Mouse (Mus musculus) limb, embryonic 13.5 days (tissue): ENCODE measurements around the gene Matn1. TPM values are rescaled to one million over a fixed set of nuclear protein-coding genes. Genes with fewer than 3 reads are reported as not detected.

Experiments used
- ATAC-seq: fragments of 200-750 bp; cut with Nextera tagmentation; 2 replicates; pipeline ENCODE4 v1.8.0; 2017; ENCODE audit warnings: low read depth, moderate number of reproducible peaks, moderate TSS enrichment; ENCODE audit not compliant: low FRiP score
- H3K27ac ChIP-seq: fragments of 300-500 bp; sonication (generic); 2 replicates; pipeline ENCODE4 v1.5.1; 2015; ENCODE audit warnings: inconsistent platforms, mild to moderate bottlenecking, moderate library complexity
- H3K27me3 ChIP-seq: fragments of 300-500 bp; sonication (generic); 2 replicates; pipeline ENCODE4 v1.6.1; 2015; ENCODE audit warnings: mild to moderate bottlenecking, inconsistent platforms
- H3K36me3 ChIP-seq: fragments of 300-500 bp; sonication (generic); 2 replicates; pipeline ENCODE4 v1.6.1; 2015; ENCODE audit warnings: inconsistent platforms, mild to moderate bottlenecking, moderate library complexity
- H3K4me1 ChIP-seq: fragments of 300-500 bp; sonication (generic); 2 replicates; pipeline ENCODE4 v1.6.1; 2015; ENCODE audit warnings: inconsistent platforms
- H3K4me2 ChIP-seq: fragments of 300-500 bp; sonication (generic); replicated peaks from 2 replicates; pipeline ENCODE4 v1.6.1; 2015; ENCODE audit warnings: inconsistent platforms, mild to moderate bottlenecking, moderate library complexity
- H3K4me3 ChIP-seq: fragments of 300-500 bp; sonication (generic); 2 replicates; pipeline ENCODE4 v1.5.1; 2015; ENCODE audit warnings: moderate library complexity, mild to moderate bottlenecking, inconsistent platforms
- H3K9ac ChIP-seq: fragments of 300-500 bp; sonication (generic); 2 replicates; pipeline ENCODE4 v1.6.1; 2015; ENCODE audit warnings: mild to moderate bottlenecking, inconsistent platforms
- H3K9me3 ChIP-seq: fragments of 300-500 bp; sonication (generic); 2 replicates; pipeline ENCODE4 v1.6.1; 2016; ENCODE audit warnings: inconsistent platforms
- WGBS: fragments of 180-500 bp; shearing (Covaris S2); methylation state at CpG from one replicate; pipeline ENCODE4 v1.1.7; 2015; 5-methylcytosine and 5-hydroxymethylcytosine counted together
- polyA plus RNA-seq: library from polyadenylated mRNA; unstranded; fragments of >200 nt; fragmentation: Nextera tagmentation; extraction: Ambion mirVana; gene quantifications from 2 replicates; pipeline ENCODE4 v1.2.1, GENCODE M21; 2015

Matn1 gene
- polyA plus RNA-seq, 1 experiment from 2014 or later: 119 TPM

DNA sequence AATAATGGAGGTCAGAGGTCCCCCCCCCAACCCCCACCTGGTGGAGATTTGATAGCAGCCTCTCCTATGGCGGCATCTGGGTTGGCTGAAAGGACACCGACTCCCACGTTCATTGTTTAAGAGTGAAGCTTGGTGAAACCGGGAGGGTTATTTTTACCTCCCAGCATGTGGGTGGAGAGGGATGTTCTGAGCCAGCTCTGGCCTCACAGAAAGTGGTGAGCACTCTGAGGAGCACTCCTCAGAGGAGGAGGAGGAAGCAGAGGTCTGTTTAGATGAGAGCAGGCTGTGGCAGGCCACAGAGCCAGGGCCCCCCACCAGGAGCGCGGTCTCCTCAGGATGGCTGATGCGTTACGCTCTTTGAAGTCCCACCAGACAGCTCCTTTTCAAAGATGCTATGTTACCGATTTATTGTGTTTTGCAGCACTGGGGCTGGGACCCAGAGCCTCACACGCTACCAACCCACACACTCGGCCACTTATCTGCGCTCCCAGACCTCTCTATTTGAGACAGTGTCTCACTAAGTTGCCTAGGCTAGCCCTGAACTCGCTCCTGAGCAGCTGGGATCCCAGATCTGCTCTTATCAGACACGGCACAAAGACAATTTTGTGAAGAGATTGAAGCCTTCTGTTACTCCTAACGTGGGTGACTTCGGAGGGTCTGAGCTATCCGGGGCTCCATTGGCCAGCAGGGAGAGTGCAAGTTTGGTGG is 34.9 kb upstream of the Matn1 start:
- no peak overlapping the region for H3K4me2 ChIP-seq
- 61% methylated on average over 17 of the region's 17 CpGs for WGBS
- no peak overlapping the region for H3K27ac ChIP-seq
- H3K4me1 ChIP-seq: peaks cover 61% of the 10 kb centered on the region
- no peaks in the 10 kb centered on the region for H3K27me3 ChIP-seq
- ATAC-seq: no peak
- H3K4me3 ChIP-seq: no peak overlapping the region
- H3K9me3 ChIP-seq: no peaks in the 10 kb centered on the region
- H3K9ac ChIP-seq: no peak overlapping the region
- no peaks in the 10 kb centered on the region for H3K36me3 ChIP-seq

GRCm38 (mm10) chr4:130910666-130911065 is 33.5 kb upstream of the Matn1 start:
- no peak for ATAC-seq
- Histone ChIP-seq H3K9ac (no peak overlapping the region), H3K4me1 (peaks cover 54% of the 10 kb centered on the region), H3K27ac (no peak overlapping the region), H3K4me3 (no peak overlapping the region), H3K9me3 (no peaks in the 10 kb centered on the region), H3K27me3 (no peaks in the 10 kb centered on the region), H3K4me2 (no peak overlapping the region), H3K36me3 (no peaks in the 10 kb centered on the region)
- WGBS: 39% methylated on average over 7 of the region's 7 CpGs

GRCm38 (mm10) chr4:130912626-130913025 is 31.6 kb upstream of the Matn1 start:
- no peak overlapping the region for H3K9ac ChIP-seq
- peaks cover 37% of the 10 kb centered on the region for H3K4me1 ChIP-seq
- H3K36me3 ChIP-seq: no peaks in the 10 kb centered on the region
- no peak overlapping the region for H3K4me3 ChIP-seq
- no peak for ATAC-seq
- WGBS: 79% methylated on average over 3 of the region's 3 CpGs
- H3K27ac ChIP-seq: no peak overlapping the region
- H3K9me3 ChIP-seq: no peaks in the 10 kb centered on the region
- H3K4me2 ChIP-seq: no peak overlapping the region
- H3K27me3 ChIP-seq: no peaks in the 10 kb centered on the region

- Histone ChIP-seq H3K9ac (no peak within 1 kb of the TSS), H3K36me3 (no peaks in the 10 kb centered on the region), H3K4me2 (no peak within 1 kb of the TSS; the same call in 1 of the 2 replicates), H3K27ac (no peak within 1 kb of the TSS), H3K27me3 (no peaks in the 10 kb centered on the region), H3K4me1 (peaks cover 33% of the 10 kb centered on the region), H3K9me3 (no peaks in the 10 kb centered on the region), H3K4me3 (no peak within 1 kb of the TSS)
- no peak for ATAC-seq
- 62% methylated on average over 11 of the region's 11 CpGs for WGBS
Observed at GRCm38 (mm10) chr4:130913077-130913476, 31.1 kb upstream of the Matn1 start, which contains the start of gene Laptm5. Gene Laptm5 (plus strand): TSS chr4:130913125.

- WGBS: 74% methylated on average over 3 of the region's 3 CpGs
- H3K4me1 ChIP-seq: peaks cover 28% of the 10 kb centered on the region
- no peak overlapping the region for H3K27ac ChIP-seq
- ATAC-seq: no peak
- no peak overlapping the region; the same call in 1 of the 2 replicates for H3K4me2 ChIP-seq
- no peaks in the 10 kb centered on the region for H3K9me3 ChIP-seq
- H3K36me3 ChIP-seq: no peaks in the 10 kb centered on the region
- H3K4me3 ChIP-seq: no peak overlapping the region
- H3K9ac ChIP-seq: no peak overlapping the region
- H3K27me3 ChIP-seq: no peaks in the 10 kb centered on the region
Observed at GRCm38 (mm10) chr4:130913511-130913910, 30.7 kb upstream of the Matn1 start.

GRCm38 (mm10) chr4:130914011-130914410 is 30.2 kb upstream of the Matn1 start:
- H3K9me3 ChIP-seq: no peaks in the 10 kb centered on the region
- peaks cover 28% of the 10 kb centered on the region for H3K4me1 ChIP-seq
- no peak for ATAC-seq
- H3K4me2 ChIP-seq: no peak overlapping the region; the same call in 1 of the 2 replicates
- H3K9ac ChIP-seq: no peak overlapping the region
- no peak overlapping the region for H3K4me3 ChIP-seq
- 67% methylated on average over 4 of the region's 4 CpGs for WGBS
- no peaks in the 10 kb centered on the region for H3K36me3 ChIP-seq
- H3K27me3 ChIP-seq: no peaks in the 10 kb centered on the region
- no peak overlapping the region for H3K27ac ChIP-seq

- H3K9me3 ChIP-seq: no peaks in the 10 kb centered on the region
- H3K4me2 ChIP-seq: no peak overlapping the region
- H3K27ac ChIP-seq: no peak overlapping the region
- H3K36me3 ChIP-seq: no peaks in the 10 kb centered on the region
- WGBS: 75% methylated on average over 7 of the region's 7 CpGs
- no peak overlapping the region for H3K9ac ChIP-seq
- peaks cover 28% of the 10 kb centered on the region for H3K4me1 ChIP-seq
- H3K4me3 ChIP-seq: no peak overlapping the region
- no peak for ATAC-seq
- no peaks in the 10 kb centered on the region for H3K27me3 ChIP-seq
Observed at GRCm38 (mm10) chr4:130914527-130914926, 29.7 kb upstream of the Matn1 start.

DNA sequence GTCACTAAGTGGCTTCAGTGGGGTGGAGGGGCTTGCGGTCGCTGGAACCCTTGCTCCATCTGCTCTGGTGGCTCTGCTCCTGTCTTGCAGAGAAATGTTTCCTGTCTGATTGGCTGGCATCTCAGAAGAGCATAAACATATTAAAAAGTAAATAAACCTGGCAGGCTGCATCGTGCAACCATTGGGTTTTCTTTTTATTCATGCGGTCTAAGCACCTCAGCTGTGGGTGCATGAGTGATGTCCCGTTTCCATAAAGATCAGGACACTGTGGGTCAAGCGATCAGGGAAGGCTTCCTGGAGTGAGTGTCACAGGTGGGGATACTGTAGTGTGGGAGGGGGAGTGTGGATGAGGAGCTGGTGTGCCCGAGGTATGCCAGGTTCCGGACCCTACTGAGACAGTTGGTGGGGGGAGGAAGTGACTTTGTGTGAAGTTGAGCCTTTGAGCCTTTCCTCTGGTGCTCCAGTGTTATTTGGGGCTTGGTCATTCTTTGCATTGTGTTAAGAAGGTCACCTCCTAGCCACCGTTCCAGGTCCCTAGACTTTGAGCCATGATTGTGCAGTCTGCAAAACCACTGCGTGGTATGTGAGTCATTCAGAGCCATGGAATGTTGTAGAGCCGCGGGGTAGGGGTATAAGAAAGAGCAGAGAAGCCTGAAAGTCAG is 29.0 kb upstream of the Matn1 start:
- no peaks in the 10 kb centered on the region for H3K36me3 ChIP-seq
- H3K9me3 ChIP-seq: no peaks in the 10 kb centered on the region
- peaks cover 28% of the 10 kb centered on the region for H3K4me1 ChIP-seq
- H3K4me3 ChIP-seq: no peak overlapping the region
- no peak for ATAC-seq
- H3K9ac ChIP-seq: no peak overlapping the region
- H3K27me3 ChIP-seq: no peaks in the 10 kb centered on the region
- H3K4me2 ChIP-seq: no peak overlapping the region
- no peak overlapping the region for H3K27ac ChIP-seq
- WGBS: 70% methylated on average over 12 of the region's 12 CpGs

DNA sequence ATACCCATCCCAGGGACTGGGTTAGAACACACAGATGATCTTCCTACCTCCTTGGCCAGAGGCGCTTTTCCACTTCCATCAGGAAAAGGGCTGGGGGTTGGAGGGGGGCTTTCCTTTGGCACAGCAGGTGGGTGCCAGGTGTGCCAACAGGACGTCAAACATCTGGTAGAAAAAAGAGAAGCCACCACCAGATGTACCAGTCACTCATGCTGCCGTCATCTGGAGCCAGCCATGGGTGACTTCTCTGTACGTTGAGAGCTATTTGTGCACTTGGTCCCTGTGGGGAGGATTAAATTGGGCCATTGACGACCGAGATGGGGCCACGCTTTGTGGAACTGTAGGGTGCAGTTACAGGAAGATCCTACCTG is 28.5 kb upstream of the Matn1 start:
- Histone ChIP-seq H3K36me3 (no peaks in the 10 kb centered on the region), H3K27me3 (no peaks in the 10 kb centered on the region), H3K4me3 (no peak overlapping the region), H3K9me3 (no peaks in the 10 kb centered on the region), H3K4me2 (no peak overlapping the region), H3K27ac (no peak overlapping the region), H3K9ac (no peak overlapping the region), H3K4me1 (peaks cover 27% of the 10 kb centered on the region)
- WGBS: 42% methylated on average over 7 of the region's 7 CpGs
- ATAC-seq: no peak

GRCm38 (mm10) chr4:130916639-130917038 is 27.5 kb upstream of the Matn1 start:
- Histone ChIP-seq H3K27me3 (no peaks in the 10 kb centered on the region), H3K27ac (no peak overlapping the region), H3K36me3 (no peaks in the 10 kb centered on the region), H3K4me1 (peaks cover 30% of the 10 kb centered on the region), H3K4me2 (no peak overlapping the region), H3K4me3 (no peak overlapping the region), H3K9me3 (no peaks in the 10 kb centered on the region), H3K9ac (no peak overlapping the region)
- ATAC-seq: no peak
- 78% methylated on average over 7 of the region's 7 CpGs for WGBS

DNA sequence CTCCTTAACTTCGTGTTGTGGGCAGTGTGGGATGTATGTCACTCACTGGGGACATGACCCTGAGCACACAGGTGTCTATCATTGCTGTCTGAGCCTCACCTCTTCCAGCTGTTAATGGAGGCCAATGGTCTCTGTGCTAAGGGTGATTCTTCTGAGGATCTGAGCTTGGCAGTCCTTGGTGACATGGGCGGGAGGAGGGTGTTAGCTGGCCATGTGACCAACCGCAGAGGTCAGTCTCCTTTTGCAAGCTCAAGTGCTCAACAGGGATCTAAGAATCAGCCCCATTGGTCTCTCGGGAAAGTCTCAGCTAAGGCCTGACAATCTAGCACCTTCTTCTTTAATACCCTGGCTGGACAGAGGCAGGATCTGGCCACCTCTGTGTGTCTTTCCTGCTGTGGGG is 26.6 kb upstream of the Matn1 start:
- Histone ChIP-seq H3K9me3 (no peaks in the 10 kb centered on the region), H3K9ac (no peak overlapping the region), H3K4me3 (no peak overlapping the region), H3K27ac (no peak overlapping the region), H3K27me3 (no peaks in the 10 kb centered on the region), H3K4me2 (no peak overlapping the region), H3K4me1 (peaks cover 30% of the 10 kb centered on the region), H3K36me3 (no peaks in the 10 kb centered on the region)
- WGBS: 74% methylated on average over 4 of the region's 4 CpGs
- ATAC-seq: no peak

- Histone ChIP-seq H3K4me1 (peaks cover 17% of the 10 kb centered on the region), H3K4me2 (no peak overlapping the region), H3K9me3 (no peaks in the 10 kb centered on the region), H3K27me3 (no peaks in the 10 kb centered on the region), H3K9ac (no peak overlapping the region), H3K4me3 (no peak overlapping the region), H3K36me3 (no peaks in the 10 kb centered on the region), H3K27ac (no peak overlapping the region)
- 74% methylated on average over 10 of the region's 10 CpGs for WGBS
- ATAC-seq: no peak
Observed at GRCm38 (mm10) chr4:130918805-130919749, 25.1 kb upstream of the Matn1 start.
